Mouse (Mus musculus): Measurements from ENCODE around the gene Slc7a8.
A peak's percentile ranks its signal among the peaks of the same experiment; 100 is the strongest.
"Not testable (repeated sequence)": the region's sequence is repeated elsewhere in the genome, so short reads cannot be mapped to it uniquely, and the experiment has no call there.

Slc7a8 gene

GRCm38 (mm10) chr14:54780084-54780483, 1.7 kb downstream of the Slc7a8 start:
- DNase-seq, result no peak

- no peak for DNase-seq
Observed at GRCm38 (mm10) chr14:54777893-54778292, 3.9 kb downstream of the Slc7a8 start.

- no peak for DNase-seq
Observed at GRCm38 (mm10) chr14:54776768-54777167, 5.0 kb downstream of the Slc7a8 start.

- no peak for DNase-seq
Observed at GRCm38 (mm10) chr14:54775534-54776041, 6.2 kb downstream of the Slc7a8 start.

GRCm38 (mm10) chr14:54772333-54772856, 9.4 kb downstream of the Slc7a8 start:
- no peak for DNase-seq

- DNase-seq, result no peak
Observed at GRCm38 (mm10) chr14:54770373-54770772, 11.4 kb downstream of the Slc7a8 start.

GRCm38 (mm10) chr14:54769068-54769425, 12.7 kb downstream of the Slc7a8 start:
- DNase-seq, result no peak

- no peak for DNase-seq
Observed at GRCm38 (mm10) chr14:54768314-54769067, 13.3 kb downstream of the Slc7a8 start.

GRCm38 (mm10) chr14:54766937-54767336, 14.8 kb downstream of the Slc7a8 start:
- DNase-seq, result not testable (repeated sequence)

GRCm38 (mm10) chr14:54756382-54756781, 25.4 kb downstream of the Slc7a8 start:
- DNase-seq, result peak; percentile 41

GRCm38 (mm10) chr14:54754602-54755018, 27.1 kb downstream of the Slc7a8 start:
- DNase-seq, result peak; percentile 76

GRCm38 (mm10) chr14:54753986-54754601, 27.7 kb downstream of the Slc7a8 start:
- no peak for DNase-seq

- no peak for DNase-seq
Observed at GRCm38 (mm10) chr14:54752938-54753337, 28.8 kb downstream of the Slc7a8 start.

- no peak for DNase-seq
Observed at GRCm38 (mm10) chr14:54751768-54752167, 30.0 kb downstream of the Slc7a8 start.

GRCm38 (mm10) chr14:54749238-54749637, 32.5 kb downstream of the Slc7a8 start:
- DNase-seq, result no peak

GRCm38 (mm10) chr14:54747942-54748917, 33.5 kb downstream of the Slc7a8 start:
- DNase-seq, result no peak

- DNase-seq, result no peak
Observed at GRCm38 (mm10) chr14:54746038-54746437, 35.7 kb downstream of the Slc7a8 start.

GRCm38 (mm10) chr14:54744473-54744872, 37.3 kb downstream of the Slc7a8 start:
- no peak for DNase-seq

GRCm38 (mm10) chr14:54742375-54742774, 39.4 kb downstream of the Slc7a8 start:
- DNase-seq, result peak; percentile 73

GRCm38 (mm10) chr14:54741721-54742120, 40.0 kb downstream of the Slc7a8 start:
- DNase-seq, result no peak

- no peak for DNase-seq
Observed at GRCm38 (mm10) chr14:54737634-54738033, 44.1 kb downstream of the Slc7a8 start.

Measured in kidney, postnatal 10 days (tissue).